In genomic region chr11:90387501-90388440, GRCm38 (mm10) we compare ENCODE assay signal across 8 mouse cellular contexts. TPM values are rescaled to one million over a fixed set of nuclear protein-coding genes. Genes with fewer than 3 reads are reported as not detected.
DNase-seq lines count a peak whose midpoint lies in the region; ATAC-seq lines count a peak whose summit lies in the region.

No protein-coding gene starts in this region.

- no peak overlapping the region for H3K27ac ChIP-seq in heart, embryonic 10.5 days
- H3K27ac ChIP-seq in midbrain, embryonic 13.5 days: no peak overlapping the region

- intact Hi-C loops in gastrocnemius, postnatal 14 days (cut with DNase I; ENCODE audit: low total_unique reads): no loop called here
- intact Hi-C loops in left cerebral cortex, postnatal 14 days (cut with DNase I): loop anchor here (5.0 kb wide), 3 partner anchors 70 to 205 kb away; no protein-coding TSS in a partner anchor

- H3K27me3 ChIP-seq in heart, embryonic 10.5 days (ENCODE audit: insufficient read depth, poor library complexity, severe bottlenecking): peaks cover 55% of the 10 kb centered on the region
- peaks cover 67% of the 10 kb centered on the region for H3K27me3 ChIP-seq in midbrain, embryonic 13.5 days

- H3K4me3 ChIP-seq in heart, embryonic 10.5 days: peak overlapping the region; percentile 62
- peak overlapping the region; percentile 50 for H3K4me3 ChIP-seq in midbrain, embryonic 13.5 days (replicated peaks)

- H3K9ac ChIP-seq in midbrain, embryonic 13.5 days (replicated peaks): no peak overlapping the region

- no peaks in the 10 kb centered on the region for H3K9me3 ChIP-seq in heart, embryonic 10.5 days
- no peaks in the 10 kb centered on the region for H3K9me3 ChIP-seq in midbrain, embryonic 13.5 days

- ATAC-seq in granulocyte monocyte progenitor cell, adult 5-6 weeks (replicated peaks; ENCODE audit: poor library complexity, severe bottlenecking): peak; percentile 60
- no peak for ATAC-seq in midbrain, embryonic 13.5 days

- peak overlapping the region; percentile 80 for H3K4me2 ChIP-seq in midbrain, embryonic 13.5 days (replicated peaks)

- peaks cover 32% of the 10 kb centered on the region for H3K4me1 ChIP-seq in heart, embryonic 10.5 days
- peaks cover 30% of the 10 kb centered on the region for H3K4me1 ChIP-seq in midbrain, embryonic 13.5 days (replicated peaks)

- no peaks in the 10 kb centered on the region for H3K36me3 ChIP-seq in heart, embryonic 10.5 days
- H3K36me3 ChIP-seq in midbrain, embryonic 13.5 days: no peaks in the 10 kb centered on the region

- no peak for DNase-seq in heart, embryonic 10.5 days (ENCODE audit: low spot score)
- no peak for DNase-seq in heart, adult 8-10 months (ENCODE audit: low spot score)
- DNase-seq in CD4-positive helper T cell, adult 2 months (ENCODE audit: low read depth, low spot score): peak; percentile 35
- DNase-seq in left cerebral cortex, adult 11 months (ENCODE audit: low spot score): no peak
- no peak for DNase-seq in gastrocnemius, postnatal 14 days
- no peak for DNase-seq in left cerebral cortex, postnatal 14 days (ENCODE audit: low spot score in 2 of 2)

- WGBS in heart, embryonic 10.5 days: 39% methylated on average over 32 of the region's 32 CpGs
- 42% methylated on average over 32 of the region's 32 CpGs for WGBS in midbrain, embryonic 13.5 days

RNA-seq across cellular contexts. Expression of gene Hlf, which starts 2.9 kb away (rescaled TPM):
- 1.7 and 3.3 TPM in 2 replicates for polyA plus RNA-seq in heart, embryonic 10.5 days (2016; fragmentation: Nextera tagmentation; extraction: Ambion mirVana)
- total RNA-seq in heart, adult 8-10 months (2022): 10 to 100 TPM; 14.6 to 34.7 (median 21.5) TPM
- 10.2 and 11.0 TPM in 2 replicates for total RNA-seq in granulocyte monocyte progenitor cell, adult 5-6 weeks (2014; fragmentation: Nextera tagmentation)
- 2.3 and 2.5 TPM in 2 replicates for total RNA-seq in granulocyte monocyte progenitor cell, adult 5-6 weeks (2017)
- 4.1 and 4.4 TPM in 2 replicates for polyA plus RNA-seq in midbrain, embryonic 13.5 days (2015; fragmentation: Nextera tagmentation; extraction: Ambion mirVana)
- total RNA-seq in gastrocnemius, postnatal 14 days (2021): 1 to 10 TPM; 3.7 to 3.9 TPM
- total RNA-seq in left cerebral cortex, postnatal 14 days (2021): 10 to 100 TPM; 82.2 to 96.9 TPM
